Mouse (Mus musculus) layer of hippocampus, adult 9-10 months (tissue): Measurements from ENCODE around the gene Cuta.
A peak's percentile ranks its signal among the peaks of the same experiment; 100 is the strongest.
"Not testable (repeated sequence)": the region's sequence is repeated elsewhere in the genome, so short reads cannot be mapped to it uniquely, and the experiment has no call there.

Experiments used
- DNase-seq: peaks from one replicate; pipeline ENCODE4 v3.0.0; 2022; ENCODE audit warnings: low spot score

Cuta gene

DNA sequence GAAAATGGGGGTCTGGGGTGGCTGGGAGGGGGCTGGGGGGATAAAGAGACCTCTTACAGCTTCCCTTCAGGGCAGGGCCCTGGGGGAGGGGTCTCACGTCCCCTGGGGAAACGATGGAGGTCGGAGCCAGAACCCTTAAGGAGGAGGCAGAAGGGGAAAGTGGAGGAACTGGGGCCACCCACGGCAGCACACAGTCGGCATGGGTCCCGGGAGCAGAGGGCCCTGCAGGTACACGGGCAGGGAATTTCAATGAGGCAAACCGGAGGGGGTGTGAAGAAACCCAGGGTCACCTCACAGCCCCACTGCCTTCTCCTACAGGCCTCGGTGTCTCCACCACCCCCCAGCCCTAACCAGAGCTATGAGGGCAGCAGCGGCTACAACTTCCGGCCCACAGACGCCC, 2.9 kb downstream of the Cuta start:
- no peak for DNase-seq

DNA sequence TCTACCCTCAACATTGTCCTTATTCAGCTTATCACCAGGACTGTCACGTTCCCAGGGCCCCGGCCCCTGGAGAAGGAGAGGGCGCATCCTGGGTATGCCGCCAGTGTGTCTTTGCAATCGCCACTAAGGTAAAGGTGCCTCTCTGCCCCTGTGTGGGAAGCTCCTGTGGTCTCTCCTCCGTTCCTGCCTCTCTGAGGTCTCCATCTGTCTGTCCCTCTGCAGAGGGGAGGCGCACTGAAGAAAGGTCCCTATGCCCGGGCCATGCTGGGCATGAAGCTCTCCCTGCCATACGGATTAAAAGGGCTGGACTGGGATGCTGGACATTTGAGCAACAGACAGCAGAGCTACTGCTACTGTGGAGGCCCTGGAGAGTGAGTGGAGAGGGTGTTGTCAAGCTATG, 4.3 kb downstream of the Cuta start:
- DNase-seq = no peak

DNA sequence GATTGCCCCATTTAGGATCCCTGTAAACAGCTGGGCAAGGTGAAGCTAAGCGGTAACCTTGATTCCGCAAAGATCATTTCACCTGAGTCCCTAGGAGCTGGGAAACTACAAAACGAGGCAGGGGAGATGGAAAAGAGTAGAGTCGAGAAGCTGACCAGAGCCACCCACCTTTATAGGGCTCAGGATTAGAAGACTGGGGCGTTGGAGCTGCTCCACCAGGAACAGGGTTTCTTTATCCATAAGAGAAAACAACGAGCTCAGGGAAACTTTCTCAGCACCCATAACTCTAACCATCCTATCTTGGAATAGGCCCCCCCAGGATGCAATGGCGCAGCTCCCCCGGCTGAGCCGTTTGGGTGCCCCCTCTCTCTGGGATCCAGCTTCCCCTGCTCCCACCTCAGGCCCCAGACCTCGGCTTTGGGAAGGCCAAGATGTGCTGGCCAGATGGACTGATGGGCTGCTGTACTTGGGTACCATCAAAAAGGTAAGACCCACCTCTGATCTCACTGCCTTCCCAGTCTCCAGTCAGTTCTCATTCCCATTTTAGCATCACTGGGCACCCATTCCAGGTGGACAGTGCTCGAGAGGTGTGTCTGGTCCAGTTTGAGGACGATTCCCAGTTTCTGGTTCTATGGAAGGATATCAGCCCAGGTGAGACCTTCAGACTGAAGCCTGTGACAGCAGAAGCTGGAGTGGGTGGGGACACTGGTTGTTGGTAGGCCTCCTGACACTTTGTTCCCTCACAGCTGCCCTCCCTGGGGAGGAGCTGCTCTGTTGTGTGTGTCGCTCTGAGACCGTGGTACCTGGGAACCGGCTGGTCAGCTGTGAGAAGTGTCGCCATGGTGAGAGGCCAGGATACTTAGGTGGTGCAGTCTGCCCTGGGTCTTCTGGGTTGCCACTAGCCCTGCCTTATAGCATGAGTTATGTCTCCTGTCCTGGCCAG, 5.2 kb downstream of the Cuta start:
- no peak for DNase-seq

DNA sequence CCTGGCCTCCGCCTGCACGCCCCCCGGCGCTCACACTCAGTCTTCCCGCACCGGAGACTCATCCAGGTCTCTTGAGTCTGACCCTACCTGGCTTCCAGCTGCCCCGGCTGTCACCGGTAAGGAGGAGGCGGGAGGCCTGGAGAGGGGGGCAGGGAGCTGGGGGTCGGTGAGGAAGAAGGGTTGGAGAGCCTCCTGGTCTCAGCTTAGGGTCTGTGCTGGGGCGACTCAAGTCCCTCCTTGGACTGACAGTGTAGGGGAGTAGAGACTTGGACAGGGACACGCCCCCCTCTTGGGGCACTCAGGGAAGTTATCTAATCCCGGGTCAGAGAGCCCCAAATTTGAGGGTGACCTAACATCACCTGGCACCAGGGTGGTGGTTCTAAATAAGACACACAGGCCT, 6.0 kb downstream of the Cuta start:
- no peak for DNase-seq

DNA sequence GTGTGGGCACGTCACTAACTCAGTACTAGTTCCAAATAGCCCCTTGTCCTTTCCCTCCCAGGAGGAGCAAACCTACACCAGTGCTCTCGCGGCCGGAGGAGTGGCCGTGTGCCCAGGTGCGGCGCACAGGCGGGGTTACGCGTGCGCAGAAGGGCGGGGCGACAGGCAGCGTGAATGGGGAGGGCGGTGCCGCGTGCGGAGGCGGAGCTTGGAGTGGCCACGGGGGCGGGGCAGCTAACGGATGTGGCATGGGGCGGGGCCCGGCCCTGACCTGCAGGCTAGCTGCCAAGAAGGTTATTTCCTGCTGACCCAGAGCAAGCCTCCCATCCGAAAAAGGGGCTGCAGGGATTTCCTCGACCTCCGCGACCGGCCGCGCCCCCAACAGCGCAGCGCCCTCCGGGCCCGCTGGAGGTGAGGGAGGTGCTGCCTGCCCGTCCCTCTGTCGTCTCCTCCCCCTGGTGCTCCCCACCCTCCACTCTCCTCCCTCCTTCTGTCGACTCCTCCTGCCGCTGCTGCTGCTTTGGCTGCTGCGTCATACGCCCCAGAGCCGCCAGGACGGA, 6.5 kb downstream of the Cuta start, which contains the start of gene Phf1:
Phf1 (plus strand) TSS at position 214 of the 560 bp plus-strand sequence.
- DNase-seq = peak; percentile 89

DNA sequence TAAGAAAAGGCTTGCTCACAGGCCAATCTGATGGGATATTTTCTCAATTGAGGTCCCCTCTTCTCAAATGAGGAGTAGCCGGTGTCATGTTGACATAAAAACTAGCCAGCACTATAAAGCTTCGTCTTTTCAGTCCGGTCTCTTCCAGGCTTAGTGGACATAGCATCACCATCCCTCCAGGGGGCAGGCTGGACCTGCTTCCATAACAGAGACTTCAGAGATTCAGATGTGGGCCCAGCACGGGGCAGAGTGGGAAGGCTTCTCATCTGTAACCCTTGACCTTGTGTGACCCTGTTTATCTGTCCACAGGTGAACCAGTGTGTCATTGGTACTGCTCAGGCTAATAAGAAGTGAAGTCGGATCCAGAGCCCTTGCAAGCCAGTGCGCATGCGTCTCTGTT, 7.6 kb downstream of the Cuta start:
- DNase-seq = not testable (repeated sequence)

DNA sequence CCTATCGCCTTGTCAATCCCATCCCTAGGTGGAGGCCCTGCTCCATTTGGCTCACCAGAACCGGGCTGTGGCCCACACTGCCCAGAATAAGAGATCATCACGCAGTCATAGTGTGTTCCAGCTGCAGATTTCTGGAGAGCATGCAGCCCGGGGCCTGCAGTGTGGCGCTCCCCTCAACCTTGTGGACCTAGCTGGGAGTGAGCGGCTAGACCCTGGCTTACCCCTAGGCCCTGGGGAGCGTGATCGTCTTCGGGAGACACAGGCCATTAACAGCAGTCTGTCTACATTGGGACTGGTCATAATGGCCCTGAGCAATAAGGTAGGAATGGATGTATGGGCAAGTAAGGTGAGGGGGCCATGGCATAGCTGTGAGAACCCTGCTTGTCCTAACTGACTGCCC, 14.0 kb downstream of the Cuta start:
- not testable (repeated sequence) for DNase-seq

DNA sequence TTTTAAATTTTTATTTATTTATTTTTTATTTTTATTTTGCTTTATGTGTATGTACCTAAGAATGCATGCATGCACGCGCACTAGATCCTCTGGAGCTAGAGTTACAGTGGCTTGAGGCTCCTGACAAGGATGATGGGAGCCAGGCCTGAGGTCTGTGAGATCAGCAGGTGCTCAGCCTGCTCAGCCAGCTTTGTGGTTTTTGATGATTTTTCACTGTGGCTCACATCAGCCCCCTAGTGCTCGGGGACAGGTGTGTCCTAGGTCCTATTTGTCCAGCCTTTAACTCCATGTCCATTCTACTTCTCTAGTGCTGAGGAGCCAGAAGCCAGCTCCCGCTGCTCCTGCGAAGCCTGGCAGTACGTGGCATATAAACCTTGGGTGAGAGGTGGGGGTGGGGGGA, 17.0 kb downstream of the Cuta start:
- DNase-seq = not testable (repeated sequence)

DNA sequence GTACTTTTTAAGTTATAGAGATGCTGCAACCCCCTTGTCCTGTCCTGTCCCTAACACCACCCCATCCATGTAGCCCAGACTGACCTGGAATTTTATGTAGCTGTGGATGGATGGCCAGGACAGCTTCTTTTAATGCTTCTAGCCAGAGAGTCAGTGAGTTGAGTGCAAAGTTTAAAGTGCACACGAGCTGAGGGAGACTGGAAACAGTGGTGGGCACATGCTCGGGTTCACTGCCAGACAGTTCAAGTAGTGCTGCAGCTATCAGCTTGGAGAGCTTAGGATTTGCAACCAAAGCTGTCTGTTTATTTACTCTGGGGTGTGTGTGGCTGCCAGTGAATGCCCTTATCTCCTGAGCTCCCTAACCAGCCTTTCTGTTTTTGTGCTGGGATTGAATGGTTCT, 19.9 kb downstream of the Cuta start:
- not testable (repeated sequence) for DNase-seq

DNA sequence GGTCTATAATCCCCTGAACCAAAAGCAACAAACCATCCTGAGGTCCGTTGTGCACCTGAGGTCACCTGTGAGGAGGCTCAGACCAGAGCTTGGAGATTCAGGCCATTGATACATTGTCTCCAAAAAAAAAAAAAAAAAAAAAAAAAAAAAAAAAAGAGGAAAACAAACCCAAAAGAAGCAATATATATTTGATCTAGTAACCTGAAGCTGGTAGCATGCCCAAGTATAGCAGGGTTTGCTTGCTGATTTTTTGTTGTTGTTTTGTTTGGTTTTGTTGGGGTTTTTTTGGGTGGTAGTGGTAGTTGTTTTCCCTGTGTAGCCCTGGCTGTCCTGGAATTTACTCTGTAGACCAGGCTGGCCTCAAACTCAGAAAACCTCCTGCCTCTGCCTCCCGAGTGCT, 21.0 kb downstream of the Cuta start:
- DNase-seq = no peak

DNA sequence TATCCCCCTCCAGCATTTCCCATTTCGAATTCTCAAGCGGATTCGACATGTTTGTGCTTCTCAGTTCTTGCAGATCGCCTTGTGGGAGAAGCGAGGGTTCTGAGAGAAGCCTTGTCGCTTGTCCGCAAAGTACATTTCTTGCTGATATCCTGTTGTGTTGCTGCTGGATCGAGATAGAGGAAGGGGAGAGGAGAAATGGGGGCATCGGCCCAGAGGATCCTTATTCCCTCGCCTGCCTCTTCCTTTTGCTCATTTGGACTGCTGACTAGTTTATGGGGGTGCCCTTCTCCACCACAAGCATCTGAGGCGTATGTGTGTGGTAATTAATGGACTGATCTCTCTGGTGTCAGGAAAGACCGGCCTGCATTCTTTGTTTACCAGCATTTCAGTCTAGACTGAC, 21.8 kb downstream of the Cuta start:
- not testable (repeated sequence) for DNase-seq

DNA sequence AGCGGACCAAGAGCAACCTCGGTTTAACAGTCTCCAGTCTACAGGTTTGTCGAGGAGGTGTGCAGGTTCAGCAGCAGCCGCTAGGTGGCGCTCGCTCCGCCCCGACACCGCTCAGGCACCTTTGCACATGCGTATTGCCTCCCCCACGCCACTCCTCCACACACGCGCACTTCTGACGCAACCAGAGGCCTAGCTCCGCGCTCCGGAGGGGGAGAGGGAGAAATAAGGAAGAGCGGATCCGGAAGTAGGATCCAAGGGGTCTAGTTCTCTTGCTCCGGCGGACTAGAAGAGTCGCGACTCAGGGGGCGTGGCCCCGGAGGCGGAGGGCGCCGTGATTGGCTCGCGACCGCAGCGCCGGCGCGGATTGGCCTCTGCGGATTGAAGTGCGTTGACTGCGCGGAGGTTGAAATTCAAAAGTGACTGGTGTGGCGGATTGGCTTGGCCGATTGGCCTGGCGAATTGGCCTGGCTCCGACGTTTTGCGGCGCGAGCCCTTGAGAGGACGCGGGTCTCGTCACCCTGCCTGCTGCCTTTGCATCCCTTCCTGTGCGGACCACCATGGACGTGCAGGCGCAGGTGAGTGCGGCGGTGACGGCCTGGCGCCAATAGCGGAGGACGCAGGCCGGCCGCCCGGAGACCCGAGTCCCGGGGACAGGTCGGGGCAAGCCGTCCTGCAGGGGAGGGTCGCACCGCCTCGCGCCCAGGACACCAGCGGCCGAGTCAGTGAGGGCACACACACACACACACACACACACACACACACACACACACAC, 22.5 kb downstream of the Cuta start, which contains the start of gene Kifc5b:
Kifc5b (plus strand) TSS at position 381 of the 772 bp plus-strand sequence.
- DNase-seq = peak; percentile 99

DNA sequence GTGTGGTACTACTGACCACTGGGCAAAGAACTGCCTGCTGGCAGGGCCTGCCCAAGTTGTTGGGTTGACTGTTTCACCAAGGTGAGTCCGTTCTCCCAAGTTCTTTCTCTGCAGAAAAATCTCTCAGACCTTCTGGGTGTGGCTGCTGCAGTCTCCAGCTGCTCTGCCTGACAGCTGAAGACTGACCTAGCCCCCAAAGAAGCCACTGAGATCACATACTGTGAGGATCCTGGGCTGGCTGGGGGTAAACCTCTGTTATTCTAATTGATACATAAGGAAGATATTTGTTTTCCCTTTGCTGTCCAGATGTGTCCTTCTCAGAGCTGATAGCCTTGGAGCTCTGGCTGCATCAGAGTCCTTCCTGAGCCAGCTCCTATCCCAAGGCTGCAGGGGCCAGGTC, 24.1 kb downstream of the Cuta start:
- DNase-seq = no peak

DNA sequence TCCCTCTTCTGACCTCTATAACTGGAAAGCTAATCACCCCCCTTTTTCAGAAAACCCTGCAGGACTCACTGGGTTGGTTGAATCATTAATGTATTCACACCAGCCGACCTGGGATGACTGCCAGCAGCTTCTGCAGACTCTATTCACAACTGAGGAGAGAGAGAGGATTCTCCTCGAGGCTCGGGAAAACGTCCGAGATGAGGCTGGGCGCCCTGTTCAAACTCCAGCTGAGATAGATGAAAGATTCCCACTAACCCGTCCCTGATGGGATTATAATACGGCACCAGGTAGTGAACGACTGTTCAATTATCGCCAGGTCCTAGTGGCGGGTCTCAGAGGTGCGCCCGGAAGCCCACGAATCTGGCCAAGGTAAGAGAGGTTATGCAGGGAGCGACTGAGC, 31.9 kb downstream of the Cuta start:
- not testable (repeated sequence) for DNase-seq

DNA sequence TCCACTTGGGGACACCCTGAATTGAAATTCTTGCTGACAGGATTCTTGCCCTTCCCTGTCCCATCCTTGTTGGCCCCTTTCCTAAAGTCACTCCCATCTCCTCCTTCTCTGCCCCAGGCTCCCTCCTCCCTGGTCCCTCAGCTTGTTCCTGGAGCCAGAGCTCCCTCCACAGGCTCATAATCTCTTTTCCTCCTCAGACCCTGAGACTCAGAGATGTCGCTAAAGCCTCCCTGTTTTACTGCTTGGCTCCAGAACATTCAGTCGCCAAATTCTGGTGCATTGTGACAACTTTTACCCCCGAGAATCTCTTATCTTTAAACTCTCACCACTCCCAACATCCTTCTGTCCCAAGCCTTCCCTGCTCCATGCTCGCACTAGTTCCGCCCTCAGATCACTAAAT, 35.0 kb downstream of the Cuta start:
- no peak for DNase-seq

DNA sequence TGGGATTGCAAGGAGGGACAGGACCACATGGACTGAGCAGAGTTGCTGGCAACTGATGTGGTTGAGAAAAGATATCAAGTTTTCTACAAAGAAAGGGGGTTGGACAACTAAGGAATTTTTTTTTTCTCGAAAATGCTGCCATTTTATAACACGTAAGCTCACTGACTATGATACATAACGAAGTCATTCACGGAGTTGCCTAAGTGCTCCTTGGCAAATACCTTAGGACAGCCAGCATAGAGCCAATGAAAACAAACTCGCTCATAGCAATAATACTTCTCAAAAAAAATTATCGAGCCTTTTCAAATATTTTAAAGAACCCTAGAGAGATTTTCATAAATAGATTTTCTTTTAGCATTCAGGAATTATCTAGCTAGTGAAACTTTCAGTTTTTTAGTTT, 38.5 kb downstream of the Cuta start:
- DNase-seq = no peak

DNA sequence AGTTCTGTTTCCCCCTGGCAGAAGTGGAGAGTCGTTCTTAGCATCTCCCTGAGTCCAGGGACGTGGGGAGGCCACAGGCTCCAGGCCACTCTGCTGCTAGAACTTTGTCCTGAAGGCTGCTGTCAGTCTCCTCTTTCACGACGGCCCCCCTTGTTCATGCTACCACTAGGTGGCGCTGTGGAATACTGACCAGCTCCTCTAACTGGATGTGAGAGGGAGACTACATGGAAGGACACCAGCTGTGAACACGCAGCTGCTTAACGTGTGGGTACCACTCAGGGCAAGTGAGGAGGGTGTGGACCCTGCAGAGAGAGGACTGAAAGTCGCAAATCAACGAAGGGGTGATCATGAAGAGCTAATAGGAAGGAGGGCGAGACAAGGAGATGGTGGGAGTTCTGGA, 43.8 kb downstream of the Cuta start:
- no peak for DNase-seq

DNA sequence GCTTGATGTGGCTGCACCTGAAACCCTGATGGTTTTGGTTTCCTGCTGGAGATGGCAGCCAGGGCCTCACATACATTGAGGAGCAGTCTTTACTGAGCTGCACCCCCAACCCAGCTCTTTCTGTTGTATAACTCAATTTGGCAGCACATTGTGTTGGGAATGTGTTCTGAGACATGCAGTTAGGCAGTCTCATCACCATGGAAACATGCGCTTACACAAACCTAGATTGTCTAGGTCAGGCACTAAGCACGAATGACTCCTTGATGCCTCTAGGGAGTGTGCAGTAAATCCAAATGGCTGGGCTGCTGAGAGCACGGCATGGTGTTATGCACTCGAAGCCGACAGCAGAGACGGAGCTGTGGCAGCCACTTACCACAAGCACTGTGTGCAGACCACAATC, 45.0 kb downstream of the Cuta start:
- peak; percentile 45 for DNase-seq

DNA sequence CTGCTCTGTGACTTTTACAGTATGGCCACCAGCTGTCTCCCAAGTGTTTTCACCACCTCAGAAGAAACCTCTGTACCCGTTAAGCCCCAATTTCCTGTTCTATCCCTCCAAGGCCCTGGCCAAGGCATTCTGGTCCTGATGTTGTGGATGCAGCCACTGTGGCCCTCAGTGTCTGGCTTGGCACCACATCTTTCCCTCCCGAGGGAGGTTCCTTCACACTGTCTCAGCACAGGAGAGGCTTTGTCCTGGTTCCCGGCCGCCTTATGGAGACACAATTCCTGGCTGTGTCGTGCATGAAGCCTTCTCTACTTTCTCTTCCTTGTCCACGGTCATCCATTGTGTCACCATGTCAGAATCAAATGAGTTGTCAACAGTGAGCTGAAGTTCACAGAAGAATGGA, 45.9 kb downstream of the Cuta start:
- no peak for DNase-seq

DNA sequence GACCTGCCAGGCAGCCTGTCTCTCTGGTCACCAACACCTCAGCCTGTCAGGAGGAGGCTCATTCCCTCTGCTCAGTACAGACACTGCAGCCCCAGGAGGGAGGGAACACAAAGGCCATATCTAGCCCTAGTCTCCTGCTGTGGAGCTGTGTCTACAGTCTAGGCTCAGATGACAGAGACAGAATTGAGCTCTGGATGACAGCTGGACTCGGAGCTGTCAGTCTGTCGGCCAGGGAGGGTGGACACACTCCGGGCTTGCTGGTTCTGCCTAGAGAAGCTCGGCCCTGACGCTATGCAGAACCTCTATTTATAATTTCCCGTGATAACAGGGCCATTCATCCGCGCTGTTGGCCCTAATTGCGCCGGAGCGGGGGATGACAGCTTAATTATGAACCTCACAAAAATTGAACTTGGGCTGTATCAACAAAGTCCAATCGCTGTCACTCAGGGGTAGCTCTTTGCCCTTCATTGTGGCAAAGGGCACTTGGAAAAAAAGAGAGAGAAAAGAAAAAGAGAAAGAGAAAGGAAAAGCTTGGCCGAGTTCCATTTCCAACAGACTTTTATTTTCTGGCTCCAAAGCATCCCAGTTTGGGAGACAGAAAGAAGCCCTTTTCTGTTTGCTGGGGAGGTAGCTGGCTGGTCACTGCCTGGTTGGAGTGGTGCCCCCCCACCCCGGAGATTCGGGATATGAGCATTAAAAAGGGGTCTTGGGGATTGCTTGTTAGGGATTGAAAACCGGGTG, 46.6 kb downstream of the Cuta start:
- no peak for DNase-seq

DNA sequence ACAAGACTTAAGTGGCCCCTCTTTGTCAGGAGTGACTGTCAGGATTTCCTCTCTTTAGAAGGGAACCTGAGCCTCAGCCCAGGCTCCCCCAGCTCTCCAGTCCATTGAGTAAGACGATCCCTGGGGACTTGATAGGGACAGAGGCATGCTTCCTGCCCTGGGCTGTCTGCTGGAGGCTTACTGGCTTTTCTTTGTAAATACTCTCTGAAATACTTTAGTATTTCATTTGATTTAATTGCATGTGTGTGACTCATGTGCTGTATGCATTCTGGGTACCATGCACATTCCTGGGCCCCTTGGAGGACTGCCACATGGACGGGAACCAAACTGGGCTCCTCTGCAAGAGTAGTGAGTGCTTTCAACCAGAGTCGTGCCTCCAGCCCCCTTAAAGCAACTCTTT, 51.4 kb downstream of the Cuta start:
- DNase-seq = no peak
